Mouse (Mus musculus): ENCODE data around the gene Ttc19. TPM values are rescaled to one million over a fixed set of nuclear protein-coding genes. Genes with fewer than 3 reads are reported as not detected.

The Ttc19 gene
- total and polyA plus RNA-seq, 2 experiments from 2014 or later: 47.5 to 49.1 TPM

DNA sequence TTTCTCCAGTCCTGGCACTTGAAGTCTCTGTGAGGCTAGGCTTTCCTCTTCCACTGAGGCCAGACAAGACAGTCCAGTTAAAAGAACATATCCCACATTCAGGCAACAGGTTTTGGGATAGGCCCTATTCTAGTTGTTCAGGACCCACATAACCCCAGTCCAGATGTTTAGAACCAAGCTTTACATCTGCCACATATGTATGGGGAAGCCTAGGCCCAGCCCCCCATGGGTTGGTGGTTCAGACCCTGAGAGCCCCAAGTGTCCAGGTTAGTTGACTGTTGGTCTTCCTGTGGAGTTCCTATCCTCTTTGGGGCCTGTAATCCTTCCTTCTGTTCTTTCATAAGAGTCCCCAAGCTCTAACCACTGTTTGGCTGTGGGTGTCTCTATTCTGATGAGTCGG lies 6.4 kb downstream of the Ttc19 start:
- 100% methylated on average over 1 of the region's 1 CpGs for WGBS
- Histone ChIP-seq H3K27ac (ENCODE audit: low read depth, low read length) (no peak overlapping the region), H3K4me1 (ENCODE audit: insufficient read depth, low read length) (no peaks in the 10 kb centered on the region), H3K9ac (replicated peaks; ENCODE audit: low read length, poor library complexity, severe bottlenecking) (no peak overlapping the region), H3K27me3 (ENCODE audit: insufficient read depth, low read length) (no peaks in the 10 kb centered on the region), H3K36me3 (ENCODE audit: insufficient read depth, low read length) (peaks cover 56% of the 10 kb centered on the region), H3K4me3 (ENCODE audit: low read depth, low read length) (no peak overlapping the region), H3K4me2 (ENCODE audit: low read depth, low read length, poor library complexity, severe bottlenecking) (no peak overlapping the region), H3K9me3 (ENCODE audit: low read length) (no peaks in the 10 kb centered on the region)
- TF ChIP-seq CTCF (IDR thresholded peaks at IDR 0.05): no peak
- DNase-seq (ENCODE audit: low spot score) (no peak), ATAC-seq (ENCODE audit: low FRiP score) (no peak)

DNA sequence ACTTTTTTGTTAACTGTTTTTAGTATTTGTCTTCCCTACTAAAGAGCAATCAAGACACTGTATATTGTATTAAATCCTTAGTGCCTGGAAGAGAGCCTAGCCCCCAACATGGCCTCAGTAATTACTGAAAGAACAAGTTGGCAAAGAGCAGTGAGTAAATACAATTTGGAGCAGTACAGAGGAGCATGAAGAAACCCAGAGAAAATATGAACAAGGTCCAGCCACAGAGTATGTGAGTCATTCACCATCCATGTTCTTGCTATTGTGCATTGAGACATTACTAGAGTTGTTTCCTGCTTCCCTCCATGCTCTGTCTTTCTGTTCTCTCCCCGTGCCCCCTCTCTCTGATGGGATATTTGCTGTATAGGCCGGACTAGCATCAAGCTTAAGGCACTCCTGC lies 12.8 kb downstream of the Ttc19 start:
- Histone ChIP-seq H3K27ac (ENCODE audit: low read depth, low read length) (no peak overlapping the region), H3K36me3 (ENCODE audit: insufficient read depth, low read length) (peaks cover 50% of the 10 kb centered on the region), H3K4me2 (ENCODE audit: low read depth, low read length, poor library complexity, severe bottlenecking) (no peak overlapping the region), H3K4me1 (ENCODE audit: insufficient read depth, low read length) (no peaks in the 10 kb centered on the region), H3K9me3 (ENCODE audit: low read length) (no peaks in the 10 kb centered on the region), H3K9ac (replicated peaks; ENCODE audit: low read length, poor library complexity, severe bottlenecking) (no peak overlapping the region), H3K27me3 (ENCODE audit: insufficient read depth, low read length) (no peaks in the 10 kb centered on the region), H3K4me3 (ENCODE audit: low read depth, low read length) (no peak overlapping the region)
- ATAC-seq (ENCODE audit: low FRiP score) (no peak), DNase-seq (ENCODE audit: low spot score) (no peak)
- TF ChIP-seq CTCF (IDR thresholded peaks at IDR 0.05): no peak
- 89% methylated on average over 2 of the region's 2 CpGs for WGBS

DNA sequence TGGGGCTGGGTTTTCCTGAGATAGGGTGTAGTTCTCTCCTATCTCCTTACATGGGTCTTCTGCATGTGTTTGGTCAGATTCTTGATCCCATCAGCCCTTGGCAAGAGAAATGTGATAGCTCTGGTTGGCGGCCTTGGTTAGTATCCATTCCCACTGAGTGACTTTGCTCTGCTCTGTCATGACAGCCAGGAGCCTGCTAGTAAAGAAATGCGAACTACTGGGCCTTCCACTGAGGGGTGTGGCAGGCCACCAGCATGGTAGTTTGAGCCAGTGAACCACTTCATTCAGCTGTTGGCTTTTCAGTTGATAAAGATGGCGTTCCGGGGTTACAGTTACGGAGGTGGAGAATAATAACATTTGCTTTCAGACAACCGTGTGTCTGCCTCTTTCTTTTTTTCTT lies 17.6 kb downstream of the Ttc19 start:
- H3K36me3 ChIP-seq (ENCODE audit: insufficient read depth, low read length): peaks cover 16% of the 10 kb centered on the region
- H3K27me3 ChIP-seq (ENCODE audit: insufficient read depth, low read length): no peaks in the 10 kb centered on the region
- WGBS: 90% methylated on average over 6 of the region's 6 CpGs
- DNase-seq (ENCODE audit: low spot score): no peak
- no peak overlapping the region for H3K4me3 ChIP-seq (ENCODE audit: low read depth, low read length)
- no peaks in the 10 kb centered on the region for H3K9me3 ChIP-seq (ENCODE audit: low read length)
- H3K27ac ChIP-seq (ENCODE audit: low read depth, low read length): no peak overlapping the region
- no peak overlapping the region for H3K4me2 ChIP-seq (ENCODE audit: low read depth, low read length, poor library complexity, severe bottlenecking)
- H3K9ac ChIP-seq (replicated peaks; ENCODE audit: low read length, poor library complexity, severe bottlenecking): no peak overlapping the region
- ATAC-seq (ENCODE audit: low FRiP score): no peak
- no peaks in the 10 kb centered on the region for H3K4me1 ChIP-seq (ENCODE audit: insufficient read depth, low read length)
- TF ChIP-seq CTCF (IDR thresholded peaks at IDR 0.05): no peak

DNA sequence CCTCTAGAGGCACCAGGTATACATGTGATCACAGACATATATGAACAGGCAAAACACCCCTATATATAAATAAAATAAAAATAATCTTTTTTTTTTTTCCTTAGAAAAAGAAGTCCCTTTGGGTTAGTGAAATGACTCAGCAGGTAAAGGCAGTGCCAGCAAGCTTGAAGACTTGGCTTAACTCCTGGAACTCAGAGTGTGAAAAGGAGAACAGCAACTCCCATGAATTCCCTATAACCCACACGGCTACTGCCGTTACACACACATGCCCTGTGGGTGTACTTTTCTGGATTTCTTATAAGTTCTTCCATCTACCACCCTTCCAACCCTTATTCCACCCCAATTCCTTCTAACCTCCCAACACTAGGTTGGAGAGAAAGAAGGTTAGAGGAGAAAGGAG lies 24.6 kb downstream of the Ttc19 start:
- no peaks in the 10 kb centered on the region for H3K9me3 ChIP-seq (ENCODE audit: low read length)
- 94% methylated on average over 2 of the region's 2 CpGs for WGBS
- H3K9ac ChIP-seq (replicated peaks; ENCODE audit: low read length, poor library complexity, severe bottlenecking): no peak overlapping the region
- DNase-seq (ENCODE audit: low spot score) (no peak), ATAC-seq (ENCODE audit: low FRiP score) (no peak)
- H3K36me3 ChIP-seq (ENCODE audit: insufficient read depth, low read length): peaks cover 23% of the 10 kb centered on the region
- no peak overlapping the region for H3K4me3 ChIP-seq (ENCODE audit: low read depth, low read length)
- TF ChIP-seq CTCF (IDR thresholded peaks at IDR 0.05): no peak
- H3K27ac ChIP-seq (ENCODE audit: low read depth, low read length): no peak overlapping the region
- H3K27me3 ChIP-seq (ENCODE audit: insufficient read depth, low read length): no peaks in the 10 kb centered on the region
- no peak overlapping the region for H3K4me2 ChIP-seq (ENCODE audit: low read depth, low read length, poor library complexity, severe bottlenecking)
- no peaks in the 10 kb centered on the region for H3K4me1 ChIP-seq (ENCODE audit: insufficient read depth, low read length)

DNA sequence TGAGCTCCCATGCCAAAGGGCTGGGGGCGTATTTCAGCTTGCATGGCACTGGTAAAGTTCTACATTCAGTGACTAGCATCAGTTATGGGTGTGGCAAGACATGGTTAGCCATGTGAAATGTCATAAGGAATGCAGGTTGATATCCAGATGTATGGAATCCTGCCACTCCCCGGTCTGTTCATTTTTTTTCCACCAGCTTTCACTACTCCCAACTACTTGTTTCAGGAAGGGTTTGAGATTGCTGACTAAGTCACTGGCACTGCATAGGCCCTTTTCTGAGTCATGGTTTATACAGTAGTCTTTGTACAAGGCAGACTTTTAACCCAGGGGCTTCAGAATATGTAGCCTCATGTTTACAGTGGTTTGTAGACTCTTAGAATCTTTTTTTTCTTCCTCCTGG lies 28.0 kb downstream of the Ttc19 start:
- 99% methylated on average over 2 of the region's 2 CpGs for WGBS
- ATAC-seq (ENCODE audit: low FRiP score): no peak
- no peak for DNase-seq (ENCODE audit: low spot score)

DNA sequence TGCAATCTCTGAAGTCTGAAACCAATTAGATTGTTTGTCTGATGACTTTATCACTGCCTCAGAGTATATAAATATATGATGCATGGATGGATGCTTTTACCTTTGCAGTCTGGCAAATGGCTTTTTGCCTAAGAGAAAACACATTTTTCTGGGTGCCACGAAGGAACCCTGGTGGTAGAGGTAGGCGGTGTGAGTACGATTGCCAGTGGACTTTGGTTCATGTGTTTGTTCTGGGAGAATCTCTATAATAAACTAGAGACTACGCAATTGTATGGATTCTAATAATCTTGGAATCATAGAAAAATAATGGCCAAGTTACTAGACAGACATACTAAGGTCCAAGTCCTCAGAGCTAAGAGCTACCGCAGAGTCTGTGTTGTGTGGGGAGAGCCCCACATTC lies 33.7 kb downstream of the Ttc19 start:
- Histone ChIP-seq H3K27ac (ENCODE audit: low read depth, low read length) (no peak overlapping the region), H3K9me3 (ENCODE audit: low read length) (no peaks in the 10 kb centered on the region), H3K4me3 (ENCODE audit: low read depth, low read length) (no peak overlapping the region), H3K4me2 (ENCODE audit: low read depth, low read length, poor library complexity, severe bottlenecking) (no peak overlapping the region), H3K4me1 (ENCODE audit: insufficient read depth, low read length) (no peaks in the 10 kb centered on the region), H3K9ac (replicated peaks; ENCODE audit: low read length, poor library complexity, severe bottlenecking) (no peak overlapping the region), H3K27me3 (ENCODE audit: insufficient read depth, low read length) (no peaks in the 10 kb centered on the region), H3K36me3 (ENCODE audit: insufficient read depth, low read length) (peaks cover 45% of the 10 kb centered on the region)
- ATAC-seq (ENCODE audit: low FRiP score) (no peak), DNase-seq (ENCODE audit: low spot score) (no peak)
- TF ChIP-seq CTCF (IDR thresholded peaks at IDR 0.05): no peak
- 96% methylated on average over 5 of the region's 5 CpGs for whole genome bisulfite sequencing

More for the DNA sequence above, 28.0 kb downstream of the Ttc19 start:
- Histone ChIP-seq H3K4me1 (ENCODE audit: insufficient read depth, low read length) (no peaks in the 10 kb centered on the region), H3K27ac (ENCODE audit: low read depth, low read length) (no peak overlapping the region), H3K9ac (replicated peaks; ENCODE audit: low read length, poor library complexity, severe bottlenecking) (no peak overlapping the region), H3K4me3 (ENCODE audit: low read depth, low read length) (no peak overlapping the region), H3K27me3 (ENCODE audit: insufficient read depth, low read length) (no peaks in the 10 kb centered on the region), H3K36me3 (ENCODE audit: insufficient read depth, low read length) (peaks cover 37% of the 10 kb centered on the region), H3K4me2 (ENCODE audit: low read depth, low read length, poor library complexity, severe bottlenecking) (no peak overlapping the region), H3K9me3 (ENCODE audit: low read length) (no peaks in the 10 kb centered on the region)
- TF ChIP-seq CTCF (IDR thresholded peaks at IDR 0.05): no peak

All from midbrain, postnatal 0 days (tissue).